Mouse (Mus musculus) lung, postnatal 0 days (tissue): Measurements from ENCODE around the gene Dkk2. TPM values are rescaled to one million over a fixed set of nuclear protein-coding genes. Genes with fewer than 3 reads are reported as not detected.
A peak's percentile ranks its signal among the peaks of the same experiment; 100 is the strongest.

Source experiments
- ATAC-seq: fragments of 200-750 bp; cut with Nextera tagmentation; 2 replicates; pipeline ENCODE4 v1.8.0; 2017; ENCODE audit warnings: moderate library complexity
- DNase-seq: peaks from one replicate; pipeline ENCODE4 v3.0.0-alpha.2; 2016; ENCODE audit warnings: low spot score
- H3K27ac ChIP-seq: fragments of 300-500 bp; sonication (generic); 2 replicates; pipeline ENCODE4 v1.5.1; 2014; ENCODE audit warnings: antibody characterized with exemption, mild to moderate bottlenecking, low read length, mixed read lengths
- H3K27me3 ChIP-seq: fragments of 300-500 bp; sonication (generic); replicated peaks from 2 replicates; pipeline ENCODE4 v1.6.1; 2014; ENCODE audit warnings: low read length, mixed read lengths; ENCODE audit not compliant: insufficient read depth
- H3K36me3 ChIP-seq: fragments of 300-500 bp; sonication (generic); 2 replicates; pipeline ENCODE4 v1.6.1; 2014; ENCODE audit warnings: low read length, mixed read lengths; ENCODE audit not compliant: insufficient read depth
- H3K4me1 ChIP-seq: fragments of 300-500 bp; sonication (generic); 2 replicates; pipeline ENCODE4 v1.6.1; 2014; ENCODE audit warnings: antibody characterized with exemption, low read depth, low read length, mixed read lengths; ENCODE audit not compliant: insufficient read depth
- H3K4me2 ChIP-seq: fragments of 300-500 bp; sonication (generic); replicated peaks from 2 replicates; pipeline ENCODE4 v1.6.1; 2014; ENCODE audit warnings: low read depth, mild to moderate bottlenecking, low read length, moderate library complexity, mixed read lengths
- H3K4me3 ChIP-seq: fragments of 300-500 bp; sonication (generic); 2 replicates; pipeline ENCODE4 v1.5.1; 2014; ENCODE audit warnings: low read depth, low read length
- H3K9ac ChIP-seq: fragments of 300-500 bp; sonication (generic); replicated peaks from 2 replicates; pipeline ENCODE4 v1.6.1; 2014; ENCODE audit warnings: low read depth, mild to moderate bottlenecking
- H3K9me3 ChIP-seq: fragments of 300-500 bp; sonication (generic); 2 replicates; pipeline ENCODE4 v1.6.1; 2016; ENCODE audit warnings: low read length, mixed read lengths
- CTCF ChIP-seq: IDR thresholded peaks from 2 replicates; pipeline ENCODE4 v1.5.1; 2016; ENCODE audit warnings: antibody characterized with exemption, mild to moderate bottlenecking
- EP300 ChIP-seq: IDR thresholded peaks from 2 replicates; pipeline ENCODE4 v1.6.1; 2016; ENCODE audit warnings: antibody characterized with exemption, mild to moderate bottlenecking, control low read depth
- WGBS: fragments of 180-500 bp; shearing (Covaris S2); extraction: QIAGEN DNeasy Blood & Tissue Kit; methylation state at CpG from one replicate; pipeline ENCODE4 v1.1.7; 2014; 5-methylcytosine and 5-hydroxymethylcytosine counted together
- polyA plus RNA-seq: library from polyadenylated mRNA; unstranded; fragments of >200 nt; fragmentation: Nextera tagmentation; extraction: Ambion mirVana; gene quantifications from 2 replicates; pipeline ENCODE4 v1.2.1, GENCODE M21; 2015

The Dkk2 gene
- polyA plus RNA-seq, 1 experiment from 2014 or later, result 1.5 TPM

- 84% methylated on average over 3 of the region's 3 CpGs for WGBS
- ATAC-seq, result no peak
- H3K4me3 ChIP-seq, result no peak overlapping the region
- no peak for DNase-seq
- H3K27ac ChIP-seq, result no peak overlapping the region
- no peak for TF ChIP-seq CTCF
- no peak for TF ChIP-seq EP300
- no peak overlapping the region for H3K9ac ChIP-seq
- H3K36me3 ChIP-seq, result no peaks in the 10 kb centered on the region
- H3K4me2 ChIP-seq, result no peak overlapping the region
- H3K9me3 ChIP-seq, result no peaks in the 10 kb centered on the region
- H3K4me1 ChIP-seq, result no peaks in the 10 kb centered on the region
- no peaks in the 10 kb centered on the region for H3K27me3 ChIP-seq
Observed at GRCm38 (mm10) chr3:132130781-132131180, 45.7 kb downstream of the Dkk2 start.

- H3K9me3 ChIP-seq, result no peaks in the 10 kb centered on the region
- ATAC-seq, result no peak
Observed at GRCm38 (mm10) chr3:132131939-132132338, 46.8 kb downstream of the Dkk2 start.

GRCm38 (mm10) chr3:132134502-132134901 lies 49.4 kb downstream of the Dkk2 start:
- H3K27ac ChIP-seq, result no peak overlapping the region
- no peak overlapping the region for H3K4me3 ChIP-seq
- 67% methylated on average over 1 of the region's 1 CpGs for WGBS
- H3K9me3 ChIP-seq, result no peaks in the 10 kb centered on the region
- no peak for TF ChIP-seq EP300
- no peak for TF ChIP-seq CTCF
- no peaks in the 10 kb centered on the region for H3K36me3 ChIP-seq
- H3K4me1 ChIP-seq, result no peaks in the 10 kb centered on the region
- H3K9ac ChIP-seq, result no peak overlapping the region
- no peak for ATAC-seq
- no peak for DNase-seq
- no peaks in the 10 kb centered on the region for H3K27me3 ChIP-seq
- no peak overlapping the region for H3K4me2 ChIP-seq

More at GRCm38 (mm10) chr3:132131939-132132338, 46.8 kb downstream of the Dkk2 start:
- Histone ChIP-seq H3K4me1 (no peaks in the 10 kb centered on the region), H3K27me3 (no peaks in the 10 kb centered on the region), H3K9ac (no peak overlapping the region), H3K27ac (no peak overlapping the region), H3K4me3 (no peak overlapping the region), H3K4me2 (no peak overlapping the region), H3K36me3 (no peaks in the 10 kb centered on the region)
- no peak for TF ChIP-seq CTCF
- no peak for TF ChIP-seq EP300
- DNase-seq, result no peak
- WGBS, result 64% methylated on average over 4 of the region's 4 CpGs

GRCm38 (mm10) chr3:132137802-132138378 lies 52.8 kb downstream of the Dkk2 start:
- ATAC-seq (no peak), DNase-seq (no peak)
- no peaks in the 10 kb centered on the region for H3K27me3 ChIP-seq
- no peaks in the 10 kb centered on the region for H3K9me3 ChIP-seq
- H3K27ac ChIP-seq, result no peak overlapping the region
- 75% methylated on average over 11 of the region's 11 CpGs for WGBS
- no peak overlapping the region for H3K9ac ChIP-seq
- H3K4me1 ChIP-seq, result no peaks in the 10 kb centered on the region
- H3K4me2 ChIP-seq, result no peak overlapping the region
- H3K36me3 ChIP-seq, result no peaks in the 10 kb centered on the region
- no peak overlapping the region for H3K4me3 ChIP-seq
- TF ChIP-seq EP300 (no peak), CTCF (no peak)

- WGBS, result 49% methylated on average over 4 of the region's 4 CpGs
- no peaks in the 10 kb centered on the region for H3K9me3 ChIP-seq
- H3K27ac ChIP-seq, result no peak overlapping the region
- H3K36me3 ChIP-seq, result no peaks in the 10 kb centered on the region
- DNase-seq, result no peak
- no peaks in the 10 kb centered on the region for H3K27me3 ChIP-seq
- no peaks in the 10 kb centered on the region for H3K4me1 ChIP-seq
- H3K9ac ChIP-seq, result no peak overlapping the region
- no peak overlapping the region for H3K4me3 ChIP-seq
- ATAC-seq, result no peak
- TF ChIP-seq CTCF (no peak), EP300 (no peak)
- H3K4me2 ChIP-seq, result no peak overlapping the region
Observed at GRCm38 (mm10) chr3:132141031-132141430, 55.9 kb downstream of the Dkk2 start.

GRCm38 (mm10) chr3:132149446-132150025 lies 64.4 kb downstream of the Dkk2 start:
- Histone ChIP-seq H3K9ac (no peak overlapping the region), H3K9me3 (no peaks in the 10 kb centered on the region), H3K4me2 (no peak overlapping the region), H3K36me3 (no peaks in the 10 kb centered on the region), H3K4me3 (no peak overlapping the region), H3K27ac (no peak overlapping the region), H3K4me1 (no peaks in the 10 kb centered on the region), H3K27me3 (no peaks in the 10 kb centered on the region)
- peak; percentile 13 for DNase-seq
- no peak for TF ChIP-seq EP300
- 42% methylated on average over 6 of the region's 6 CpGs for WGBS
- ATAC-seq, result no peak
